Mouse (Mus musculus) liver, postnatal 0 days (tissue): Measurements from ENCODE around the gene Kcnip1.

Source experiments
- CTCF ChIP-seq: sonication (generic); IDR thresholded peaks from 2 replicates; pipeline ENCODE4 v1.5.1; 2016; ENCODE audit warnings: antibody characterized with exemption, low read depth
- EP300 ChIP-seq: IDR thresholded peaks from 2 replicates; pipeline ENCODE4 v1.6.1; 2016; ENCODE audit warnings: antibody characterized with exemption, low read depth, mild to moderate bottlenecking

DNA sequence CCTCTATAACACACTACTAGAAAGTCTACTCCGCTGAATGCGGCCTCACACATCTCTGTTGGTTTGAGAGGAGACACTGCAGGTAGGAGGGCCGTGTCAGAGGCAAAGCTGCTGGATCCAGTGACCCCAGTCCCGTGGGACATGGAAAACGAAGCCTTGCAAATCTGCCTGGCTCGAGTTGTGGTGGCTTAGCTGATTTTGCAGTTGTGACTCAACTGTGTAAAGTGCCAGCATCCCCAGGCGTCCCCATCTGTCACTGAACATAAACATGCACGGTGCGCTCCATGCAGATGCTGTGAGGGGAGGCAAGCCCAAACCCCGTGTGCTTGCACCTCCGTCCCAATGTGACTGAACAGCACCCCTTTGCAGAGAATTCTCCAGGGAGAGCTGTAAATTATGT is 63.5 kb downstream of the Kcnip1 start:
- TF ChIP-seq EP300 (no peak), CTCF (no peak)
